Mouse (Mus musculus) urinary bladder, postnatal 14 days (tissue): ENCODE data around the gene Gm10203.
A peak's percentile ranks its signal among the peaks of the same experiment; 100 is the strongest.
"Not testable (repeated sequence)": the region's sequence is repeated elsewhere in the genome, so short reads cannot be mapped to it uniquely, and the experiment has no call there.

Source experiments
- DNase-seq: peaks from one replicate; pipeline ENCODE4 v3.0.0; 2021; ENCODE audit warnings: low spot score

The Gm10203 gene

DNA sequence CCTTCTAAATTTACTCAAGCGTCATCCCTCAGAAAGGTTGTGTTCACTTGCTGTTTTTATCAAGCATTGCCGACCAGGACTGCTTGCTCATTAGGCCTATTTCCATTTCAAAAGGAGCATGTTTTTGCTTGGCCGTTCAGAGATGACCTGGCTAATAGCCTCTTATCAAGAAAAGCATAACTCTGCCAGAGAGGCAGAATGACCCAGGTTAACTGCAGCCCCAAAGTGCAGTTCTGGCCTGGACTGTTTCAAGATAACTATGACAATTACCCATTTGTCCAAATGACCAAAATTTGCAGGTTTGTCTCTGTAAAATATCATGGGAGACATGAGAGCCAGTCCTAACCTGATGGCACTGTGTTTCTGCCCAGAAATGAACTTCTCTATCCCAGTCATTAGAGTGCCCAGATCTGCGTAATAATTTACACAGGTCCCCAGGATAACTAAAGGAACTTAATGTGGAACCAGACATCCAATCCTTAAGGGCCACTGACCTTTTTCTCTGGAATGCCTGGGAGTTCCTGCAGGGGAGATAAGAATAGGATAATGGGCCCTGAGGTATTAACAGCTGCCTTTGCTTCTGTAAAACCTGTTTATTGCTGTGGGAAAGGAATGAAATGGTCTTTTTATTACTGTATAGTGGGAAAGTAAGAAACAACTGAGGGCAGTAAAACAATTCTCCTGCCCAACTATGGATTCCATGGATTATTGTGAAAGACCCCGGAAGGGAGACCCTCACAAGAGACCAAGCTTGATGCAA, 4.6 kb downstream of the Gm10203 start:
- DNase-seq: no peak

- no peak for DNase-seq
Measured at GRCm38 (mm10) chr6:149135631-149136030, 5.7 kb downstream of the Gm10203 start.

GRCm38 (mm10) chr6:149137936-149138335, 8.0 kb downstream of the Gm10203 start:
- no peak for DNase-seq

DNA sequence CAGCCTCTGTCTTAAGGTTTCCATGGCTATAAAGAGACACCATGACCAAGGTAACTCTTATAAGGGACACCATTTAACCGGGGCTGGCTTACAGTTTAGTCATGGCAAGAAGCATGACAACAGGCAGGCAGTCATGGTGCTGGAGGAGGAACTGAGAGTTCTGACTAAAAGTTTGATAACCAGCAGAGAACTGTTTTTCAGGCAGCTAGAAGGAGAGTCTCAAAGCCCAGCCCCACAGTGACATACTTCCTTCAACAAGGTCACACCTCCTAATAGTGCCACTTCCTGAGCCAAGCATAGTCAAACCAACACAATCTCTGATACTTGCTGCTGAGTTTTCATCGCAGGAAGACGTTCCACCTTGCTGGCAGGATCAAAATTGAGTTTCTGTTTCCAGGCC, 9.0 kb downstream of the Gm10203 start:
- DNase-seq: no peak

DNA sequence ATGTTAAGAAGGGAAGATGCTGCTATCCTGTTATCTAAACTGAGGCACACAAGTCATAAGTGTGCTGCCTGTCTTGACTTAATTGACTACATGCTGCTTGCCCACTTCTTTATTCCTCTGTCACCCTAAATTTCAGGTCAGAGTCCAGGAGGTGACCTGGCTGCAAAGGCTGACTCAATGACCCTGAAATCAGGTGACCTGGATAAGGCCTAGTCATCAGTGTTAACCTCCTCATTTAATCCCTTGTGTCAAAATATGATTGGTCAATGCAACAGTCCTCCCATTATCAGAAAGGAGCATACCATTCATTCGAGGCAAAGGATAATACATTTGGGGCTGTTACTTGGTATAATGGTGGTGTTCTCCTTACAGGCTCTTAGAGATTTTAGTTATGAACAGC, 9.5 kb downstream of the Gm10203 start, which contains the start of gene Etfbkmt:
Gene Etfbkmt, plus strand, starts transcription at position 379 of the 400 bp plus-strand sequence.
- DNase-seq: no peak

DNA sequence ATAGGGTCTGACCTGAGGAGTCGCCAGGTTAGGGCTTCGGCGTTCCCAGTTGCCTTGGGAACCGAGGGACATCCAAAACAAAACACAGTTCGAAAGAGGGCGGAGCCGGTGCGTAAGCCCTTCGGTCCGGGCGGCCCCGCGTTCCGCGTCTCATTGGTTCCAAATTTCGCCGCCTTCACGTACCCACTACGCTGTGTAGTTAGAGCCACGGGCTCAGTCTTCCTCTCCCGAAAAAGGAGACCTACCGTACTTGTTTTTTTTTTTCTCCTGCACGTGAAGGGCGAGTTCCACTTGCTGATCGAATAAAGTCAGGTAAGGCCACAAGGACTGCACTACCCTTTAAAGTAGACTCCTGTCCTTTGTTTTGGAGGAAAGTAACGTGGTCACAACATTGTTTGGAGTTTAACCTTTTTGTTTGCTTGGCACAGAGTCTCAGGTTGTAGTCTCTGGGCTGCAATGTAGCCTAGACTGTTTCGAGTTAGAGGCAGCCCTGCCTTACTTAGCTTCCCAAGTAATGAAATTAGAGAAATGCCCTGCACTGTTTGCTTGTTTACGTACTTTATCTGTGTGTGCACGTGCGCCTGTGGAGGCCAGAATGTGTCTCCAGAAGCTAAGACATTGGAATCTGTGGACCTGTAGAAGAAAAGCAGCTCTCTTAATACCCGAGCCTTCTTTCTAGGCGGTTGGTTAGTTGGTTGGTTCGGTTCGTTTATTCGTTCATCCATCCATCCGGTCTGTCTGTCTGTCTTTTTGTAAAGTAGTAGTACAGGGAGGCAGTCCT, 11.6 kb downstream of the Gm10203 start:
- DNase-seq: peak; percentile 85

GRCm38 (mm10) chr6:149145143-149145542, 15.2 kb downstream of the Gm10203 start:
- DNase-seq: no peak

- DNase-seq: no peak
Measured at GRCm38 (mm10) chr6:149148436-149149229, 18.7 kb downstream of the Gm10203 start.

GRCm38 (mm10) chr6:149152119-149152518, 22.1 kb downstream of the Gm10203 start:
- DNase-seq: no peak

GRCm38 (mm10) chr6:149153473-149154115, 23.6 kb downstream of the Gm10203 start:
- no peak for DNase-seq

DNA sequence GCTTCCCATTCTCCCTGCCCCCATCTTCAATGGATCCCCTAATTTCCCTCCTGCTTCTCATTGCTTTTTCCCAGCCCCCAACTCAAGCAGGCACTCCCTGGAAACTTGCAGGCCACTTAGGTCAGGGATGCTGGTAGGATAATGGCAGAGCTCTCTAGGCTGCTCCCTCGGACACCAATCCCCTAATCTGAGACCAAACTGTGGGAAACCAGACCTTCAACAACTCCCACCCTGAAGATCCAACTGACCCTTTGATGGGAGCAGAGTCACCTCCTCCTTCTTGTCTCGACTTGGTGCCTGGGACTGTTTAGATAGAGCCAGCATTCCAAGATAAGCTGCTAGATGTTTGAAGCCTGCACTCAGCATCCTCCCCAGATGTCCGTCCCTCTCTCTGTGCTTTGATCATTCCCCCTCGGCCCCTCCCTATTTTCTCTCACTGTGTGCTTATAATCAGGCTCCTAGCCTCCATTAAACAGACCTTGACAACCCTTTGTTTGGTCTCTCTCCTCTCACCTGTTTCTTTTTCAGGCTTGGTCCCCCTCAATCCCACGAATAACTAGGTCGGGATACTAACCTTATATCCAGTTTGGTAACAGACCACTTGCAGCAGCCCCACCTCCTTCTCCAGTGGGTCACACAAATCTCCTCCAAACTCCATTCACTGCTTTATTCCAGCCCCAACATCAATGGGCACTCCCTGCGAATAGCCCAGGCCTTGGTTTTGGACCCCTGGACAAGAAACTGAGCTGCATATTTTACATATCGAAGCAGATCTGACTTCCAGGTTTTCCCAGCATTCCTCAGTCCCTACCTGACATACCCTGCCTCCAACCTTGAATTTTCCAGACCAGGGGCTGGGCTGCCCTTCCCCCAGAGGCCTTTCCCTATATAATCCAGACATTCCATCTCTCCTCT, 24.4 kb downstream of the Gm10203 start:
- no peak for DNase-seq

DNA sequence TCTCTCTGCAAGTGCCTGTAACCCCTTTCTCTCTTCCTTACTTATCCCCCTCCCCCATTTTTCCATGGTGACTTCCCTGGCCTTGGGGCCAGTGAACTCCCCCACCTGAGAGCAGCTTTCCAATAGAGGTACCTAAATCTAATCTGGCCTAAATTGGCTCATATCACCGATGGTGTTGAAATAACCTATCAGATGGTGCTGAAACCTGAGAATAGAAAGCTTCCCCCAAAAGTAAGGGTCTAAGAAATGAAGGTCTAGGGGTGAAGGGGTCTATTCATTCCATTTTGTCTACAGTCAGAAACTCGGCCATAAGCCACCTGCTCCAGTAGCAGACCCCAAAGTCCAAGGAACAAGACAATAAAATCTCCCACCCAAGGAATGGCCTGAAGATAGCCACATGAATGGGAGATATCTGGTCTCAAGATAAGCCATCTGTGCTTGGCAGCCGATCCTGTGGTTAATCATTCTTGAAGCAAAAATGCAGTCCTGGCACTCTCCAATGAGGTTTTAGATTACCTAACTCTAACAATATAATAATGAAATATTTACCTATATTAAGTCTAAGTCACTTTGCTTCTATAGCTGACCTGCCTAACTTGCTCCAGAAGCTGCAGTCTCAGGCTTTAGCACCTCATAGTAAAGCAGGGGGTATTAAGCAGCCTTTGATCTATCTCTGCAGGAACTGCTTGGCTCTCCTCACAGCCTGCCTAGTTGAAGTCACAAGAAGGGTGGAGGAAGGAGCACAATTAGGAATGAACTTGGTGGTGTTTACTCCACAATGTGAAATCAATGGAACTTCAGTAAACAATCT, 25.3 kb downstream of the Gm10203 start:
- DNase-seq: peak; percentile 39

DNA sequence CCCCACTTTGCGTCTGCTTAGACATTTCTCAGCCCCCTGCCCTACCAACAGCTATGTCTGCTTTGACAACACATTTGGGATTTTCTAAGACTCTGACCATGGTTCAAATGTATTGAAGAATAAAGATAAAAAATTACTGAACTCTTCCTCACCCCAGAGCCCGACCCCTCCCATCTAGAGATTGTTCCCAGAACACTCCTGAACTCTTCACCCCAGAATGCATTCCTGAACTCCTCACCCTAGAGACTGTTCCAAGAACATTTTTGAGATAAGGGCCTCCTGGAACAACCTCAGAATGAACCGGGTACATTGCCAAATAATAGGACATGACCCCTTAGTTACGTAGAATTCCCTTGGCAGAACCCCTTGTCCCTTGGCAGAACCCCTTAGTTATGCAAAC, 37.1 kb downstream of the Gm10203 start:
- DNase-seq: not testable (repeated sequence)

DNA sequence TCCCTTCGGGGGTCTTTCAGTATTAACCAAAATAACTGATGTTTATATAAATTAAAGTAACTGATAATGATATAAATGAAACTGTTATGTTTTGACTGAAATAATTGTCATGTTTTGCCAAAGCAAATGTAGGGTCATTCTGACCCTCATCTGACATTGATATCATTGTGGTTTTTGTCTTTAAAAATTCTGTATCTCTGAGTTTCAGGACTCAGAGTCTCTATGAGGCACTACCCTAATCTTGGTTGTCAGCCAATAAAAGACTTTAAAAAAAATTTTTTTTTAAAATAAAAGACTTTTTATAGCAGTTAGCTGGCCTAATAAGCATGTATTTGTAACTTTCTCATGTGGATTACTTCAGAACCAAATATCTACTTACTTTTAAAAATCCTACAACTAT, 37.7 kb downstream of the Gm10203 start:
- DNase-seq: no peak

- DNase-seq: no peak
Measured at GRCm38 (mm10) chr6:149168436-149168835, 38.5 kb downstream of the Gm10203 start.

GRCm38 (mm10) chr6:149169965-149170364, 40.0 kb downstream of the Gm10203 start:
- not testable (repeated sequence) for DNase-seq

- no peak for DNase-seq
Measured at GRCm38 (mm10) chr6:149173831-149174625, 44.1 kb downstream of the Gm10203 start.

GRCm38 (mm10) chr6:149174932-149175570, 45.1 kb downstream of the Gm10203 start:
- no peak for DNase-seq

- no peak for DNase-seq
Measured at GRCm38 (mm10) chr6:149179064-149179463, 49.1 kb downstream of the Gm10203 start.
